Comparison of ENCODE assay signal across 22 mouse cellular contexts in genomic region chr5:127639067-127639605, GRCm38 (mm10). TPM values are rescaled to one million over a fixed set of nuclear protein-coding genes. Genes with fewer than 3 reads are reported as not detected.
"Had no signal": no experiment of that assay in that cellular context is flagged by ENCODE, and none has a peak within 500 bp of the region (broad histone marks: within the 10 kb centered on the region; RNA-seq: fewer than 3 reads in every experiment).

No protein-coding gene starts in this region.

- H3K27ac ChIP-seq: intestine, embryonic 15.5 days; kidney, embryonic 15.5 days; limb, embryonic 10.5 days; limb, embryonic 13.5 days; liver, embryonic 15.5 days; midbrain, embryonic 12.5 days; neural tube, embryonic 13.5 days had no signal

- DNase-seq: kidney, adult 11 months; kidney, adult 8-10 months; kidney, postnatal 10 days; kidney, postnatal 36 days; liver; lung, adult 2 months; lung, postnatal 14 days; lung, postnatal 4 days; retina, postnatal 1 day; thymus, adult 2 months; thymus, postnatal 14 days; thymus, postnatal 4 days had no signal

- H3K27me3 ChIP-seq: intestine, embryonic 15.5 days; kidney, embryonic 15.5 days; limb, embryonic 13.5 days; liver, embryonic 15.5 days; midbrain, embryonic 12.5 days; neural tube, embryonic 13.5 days had no signal

- H3K9ac ChIP-seq: intestine, embryonic 15.5 days; kidney, embryonic 15.5 days; limb, embryonic 13.5 days; liver, embryonic 15.5 days; midbrain, embryonic 12.5 days; neural tube, embryonic 13.5 days had no signal

- H3K4me1 ChIP-seq: intestine, embryonic 15.5 days; kidney, embryonic 15.5 days; limb, embryonic 10.5 days; limb, embryonic 13.5 days; liver, embryonic 15.5 days; midbrain, embryonic 12.5 days; neural tube, embryonic 13.5 days had no signal

- H3K9me3 ChIP-seq: intestine, embryonic 15.5 days; kidney, embryonic 15.5 days; limb, embryonic 10.5 days had no signal

- H3K36me3 ChIP-seq: intestine, embryonic 15.5 days; kidney, embryonic 15.5 days; limb, embryonic 10.5 days; limb, embryonic 13.5 days; liver, embryonic 15.5 days; midbrain, embryonic 12.5 days; neural tube, embryonic 13.5 days had no signal

- H3K4me3 ChIP-seq: intestine, embryonic 15.5 days; kidney, embryonic 15.5 days; limb, embryonic 10.5 days; limb, embryonic 13.5 days; liver, embryonic 15.5 days; midbrain, embryonic 12.5 days; myocyte; neural tube, embryonic 13.5 days had no signal

- ATAC-seq: intestine, embryonic 15.5 days; midbrain, embryonic 16.5 days had no signal

- H3K4me2 ChIP-seq: intestine, embryonic 15.5 days; kidney, embryonic 15.5 days; limb, embryonic 13.5 days; liver, embryonic 15.5 days; midbrain, embryonic 12.5 days; neural tube, embryonic 13.5 days had no signal

RNA-seq across cellular contexts. Expression of gene Glt1d1, which starts 7.1 kb away (rescaled TPM):
- total RNA-seq: megakaryocyte-erythroid progenitor cell, adult 5-6 weeks had no signal
- polyA plus RNA-seq: myocyte had no signal
